Mouse (Mus musculus): ENCODE data around the gene Pdzk1. TPM values are rescaled to one million over a fixed set of nuclear protein-coding genes. Genes with fewer than 3 reads are reported as not detected.
A peak's percentile ranks its signal among the peaks of the same experiment; 100 is the strongest.

Pdzk1 gene
- polyA plus RNA-seq, 1 experiment from 2014 or later = 33.5 TPM

GRCm38 (mm10) chr3:96812395-96813091 lies 16.5 kb upstream of the Pdzk1 start:
- no peaks in the 10 kb centered on the region for H3K36me3 ChIP-seq (ENCODE audit: control insufficient read depth, insufficient read depth)
- H3K27ac ChIP-seq (ENCODE audit: low read length) = no peak overlapping the region
- H3K4me2 ChIP-seq (ENCODE audit: low read depth, low read length) = peak overlapping the region; percentile 41; the same call in 1 of the 2 replicates
- H3K9ac ChIP-seq (ENCODE audit: low read depth, low read length) = no peak overlapping the region
- 30% methylated on average over 20 of the region's 20 CpGs for WGBS (ENCODE audit: insufficient replicate concordance)
- H3K4me1 ChIP-seq (ENCODE audit: control insufficient read depth, low read depth, low read length) = no peaks in the 10 kb centered on the region
- H3K27me3 ChIP-seq (ENCODE audit: control insufficient read depth, insufficient read depth, low read depth, low read length) = no peaks in the 10 kb centered on the region
- ATAC-seq (ENCODE audit: low read depth) = peak; percentile 60; the same call in 1 of the 2 replicates
- H3K9me3 ChIP-seq (replicated peaks; ENCODE audit: control insufficient read depth, low read length) = no peaks in the 10 kb centered on the region
- 0 out of 2 replicates have a peak overlapping the region, but pooled peaks have one; percentile 20 for H3K4me3 ChIP-seq (ENCODE audit: low read depth, low read length)

GRCm38 (mm10) chr3:96813106-96813505 lies 16.0 kb upstream of the Pdzk1 start:
- Histone ChIP-seq H3K4me2 (ENCODE audit: low read depth, low read length) (peak overlapping the region; percentile 41; the same call in 1 of the 2 replicates), H3K9ac (ENCODE audit: low read depth, low read length) (no peak overlapping the region), H3K9me3 (replicated peaks; ENCODE audit: control insufficient read depth, low read length) (no peaks in the 10 kb centered on the region), H3K27me3 (ENCODE audit: control insufficient read depth, insufficient read depth, low read depth, low read length) (no peaks in the 10 kb centered on the region), H3K36me3 (ENCODE audit: control insufficient read depth, insufficient read depth) (no peaks in the 10 kb centered on the region), H3K4me3 (ENCODE audit: low read depth, low read length) (no peak overlapping the region), H3K27ac (ENCODE audit: low read length) (no peak overlapping the region), H3K4me1 (ENCODE audit: control insufficient read depth, low read depth, low read length) (no peaks in the 10 kb centered on the region)
- 10% methylated on average over 9 of the region's 9 CpGs for WGBS (ENCODE audit: insufficient replicate concordance)
- peak; percentile 66; the same call in 1 of the 2 replicates for ATAC-seq (ENCODE audit: low read depth)

- Histone ChIP-seq H3K4me3 (ENCODE audit: low read depth, low read length) (no peak overlapping the region), H3K27me3 (ENCODE audit: control insufficient read depth, insufficient read depth, low read depth, low read length) (no peaks in the 10 kb centered on the region), H3K9me3 (replicated peaks; ENCODE audit: control insufficient read depth, low read length) (no peaks in the 10 kb centered on the region), H3K9ac (ENCODE audit: low read depth, low read length) (no peak overlapping the region), H3K27ac (ENCODE audit: low read length) (no peak overlapping the region), H3K4me1 (ENCODE audit: control insufficient read depth, low read depth, low read length) (no peaks in the 10 kb centered on the region), H3K4me2 (ENCODE audit: low read depth, low read length) (no peak overlapping the region), H3K36me3 (ENCODE audit: control insufficient read depth, insufficient read depth) (no peaks in the 10 kb centered on the region)
- WGBS (ENCODE audit: insufficient replicate concordance) = 45% methylated on average over 7 of the region's 7 CpGs
- ATAC-seq (ENCODE audit: low read depth) = no peak
Measured at GRCm38 (mm10) chr3:96813591-96814244, 15.4 kb upstream of the Pdzk1 start.

- Histone ChIP-seq H3K9me3 (replicated peaks; ENCODE audit: control insufficient read depth, low read length) (no peaks in the 10 kb centered on the region), H3K4me2 (ENCODE audit: low read depth, low read length) (no peak overlapping the region), H3K27me3 (ENCODE audit: control insufficient read depth, insufficient read depth, low read depth, low read length) (no peaks in the 10 kb centered on the region), H3K27ac (ENCODE audit: low read length) (no peak overlapping the region), H3K9ac (ENCODE audit: low read depth, low read length) (no peak overlapping the region), H3K4me3 (ENCODE audit: low read depth, low read length) (no peak overlapping the region), H3K4me1 (ENCODE audit: control insufficient read depth, low read depth, low read length) (no peaks in the 10 kb centered on the region), H3K36me3 (ENCODE audit: control insufficient read depth, insufficient read depth) (no peaks in the 10 kb centered on the region)
- 25% methylated on average over 6 of the region's 6 CpGs for WGBS (ENCODE audit: insufficient replicate concordance)
- no peak for ATAC-seq (ENCODE audit: low read depth)
Measured at GRCm38 (mm10) chr3:96814342-96814741, 14.7 kb upstream of the Pdzk1 start.

- no peaks in the 10 kb centered on the region for H3K36me3 ChIP-seq (ENCODE audit: control insufficient read depth, insufficient read depth)
- H3K27ac ChIP-seq (ENCODE audit: low read length) = no peak overlapping the region
- no peak overlapping the region for H3K4me3 ChIP-seq (ENCODE audit: low read depth, low read length)
- H3K4me2 ChIP-seq (ENCODE audit: low read depth, low read length) = no peak overlapping the region
- WGBS (ENCODE audit: insufficient replicate concordance) = 50% methylated on average over 6 of the region's 6 CpGs
- no peaks in the 10 kb centered on the region for H3K4me1 ChIP-seq (ENCODE audit: control insufficient read depth, low read depth, low read length)
- no peaks in the 10 kb centered on the region for H3K27me3 ChIP-seq (ENCODE audit: control insufficient read depth, insufficient read depth, low read depth, low read length)
- no peak overlapping the region for H3K9ac ChIP-seq (ENCODE audit: low read depth, low read length)
- H3K9me3 ChIP-seq (replicated peaks; ENCODE audit: control insufficient read depth, low read length) = no peaks in the 10 kb centered on the region
- ATAC-seq (ENCODE audit: low read depth) = no peak
Measured at GRCm38 (mm10) chr3:96820116-96820915, 8.8 kb upstream of the Pdzk1 start.

- Histone ChIP-seq H3K4me3 (ENCODE audit: low read depth, low read length) (no peak overlapping the region), H3K9me3 (replicated peaks; ENCODE audit: control insufficient read depth, low read length) (no peaks in the 10 kb centered on the region), H3K4me2 (ENCODE audit: low read depth, low read length) (no peak overlapping the region), H3K4me1 (ENCODE audit: control insufficient read depth, low read depth, low read length) (no peaks in the 10 kb centered on the region), H3K36me3 (ENCODE audit: control insufficient read depth, insufficient read depth) (no peaks in the 10 kb centered on the region), H3K27me3 (ENCODE audit: control insufficient read depth, insufficient read depth, low read depth, low read length) (no peaks in the 10 kb centered on the region), H3K9ac (ENCODE audit: low read depth, low read length) (no peak overlapping the region), H3K27ac (ENCODE audit: low read length) (no peak overlapping the region)
- 67% methylated on average over 4 of the region's 4 CpGs for WGBS (ENCODE audit: insufficient replicate concordance)
- ATAC-seq (ENCODE audit: low read depth) = no peak
Measured at GRCm38 (mm10) chr3:96821581-96821980, 7.5 kb upstream of the Pdzk1 start.

- no peak overlapping the region for H3K9ac ChIP-seq (ENCODE audit: low read depth, low read length)
- no peak for ATAC-seq (ENCODE audit: low read depth)
- 32% methylated on average over 3 of the region's 3 CpGs for WGBS (ENCODE audit: insufficient replicate concordance)
- H3K4me2 ChIP-seq (ENCODE audit: low read depth, low read length) = no peak overlapping the region
- H3K4me1 ChIP-seq (ENCODE audit: control insufficient read depth, low read depth, low read length) = no peaks in the 10 kb centered on the region
- no peak overlapping the region for H3K4me3 ChIP-seq (ENCODE audit: low read depth, low read length)
- no peak overlapping the region for H3K27ac ChIP-seq (ENCODE audit: low read length)
- H3K36me3 ChIP-seq (ENCODE audit: control insufficient read depth, insufficient read depth) = no peaks in the 10 kb centered on the region
- H3K9me3 ChIP-seq (replicated peaks; ENCODE audit: control insufficient read depth, low read length) = no peaks in the 10 kb centered on the region
- H3K27me3 ChIP-seq (ENCODE audit: control insufficient read depth, insufficient read depth, low read depth, low read length) = no peaks in the 10 kb centered on the region
Measured at GRCm38 (mm10) chr3:96823701-96824100, 5.4 kb upstream of the Pdzk1 start.

- Histone ChIP-seq H3K9me3 (replicated peaks; ENCODE audit: control insufficient read depth, low read length) (no peaks in the 10 kb centered on the region), H3K9ac (ENCODE audit: low read depth, low read length) (no peak overlapping the region), H3K4me3 (ENCODE audit: low read depth, low read length) (no peak overlapping the region), H3K36me3 (ENCODE audit: control insufficient read depth, insufficient read depth) (no peaks in the 10 kb centered on the region), H3K27ac (ENCODE audit: low read length) (no peak overlapping the region), H3K4me1 (ENCODE audit: control insufficient read depth, low read depth, low read length) (no peaks in the 10 kb centered on the region), H3K27me3 (ENCODE audit: control insufficient read depth, insufficient read depth, low read depth, low read length) (no peaks in the 10 kb centered on the region), H3K4me2 (ENCODE audit: low read depth, low read length) (no peak overlapping the region)
- ATAC-seq (ENCODE audit: low read depth) = no peak
- 75% methylated on average over 12 of the region's 12 CpGs for WGBS (ENCODE audit: insufficient replicate concordance)
Measured at GRCm38 (mm10) chr3:96824614-96825013, 4.5 kb upstream of the Pdzk1 start.

Measured in liver, embryonic 16.5 days (tissue).